Mouse (Mus musculus): ENCODE measurements at regions not wholly inside any gene's neighbourhood (a gene's known extent, or its start where the extent isn't known, plus 50 kb on each side); places are given as distances from the start of the nearest gene placed in this dataset.

DNA sequence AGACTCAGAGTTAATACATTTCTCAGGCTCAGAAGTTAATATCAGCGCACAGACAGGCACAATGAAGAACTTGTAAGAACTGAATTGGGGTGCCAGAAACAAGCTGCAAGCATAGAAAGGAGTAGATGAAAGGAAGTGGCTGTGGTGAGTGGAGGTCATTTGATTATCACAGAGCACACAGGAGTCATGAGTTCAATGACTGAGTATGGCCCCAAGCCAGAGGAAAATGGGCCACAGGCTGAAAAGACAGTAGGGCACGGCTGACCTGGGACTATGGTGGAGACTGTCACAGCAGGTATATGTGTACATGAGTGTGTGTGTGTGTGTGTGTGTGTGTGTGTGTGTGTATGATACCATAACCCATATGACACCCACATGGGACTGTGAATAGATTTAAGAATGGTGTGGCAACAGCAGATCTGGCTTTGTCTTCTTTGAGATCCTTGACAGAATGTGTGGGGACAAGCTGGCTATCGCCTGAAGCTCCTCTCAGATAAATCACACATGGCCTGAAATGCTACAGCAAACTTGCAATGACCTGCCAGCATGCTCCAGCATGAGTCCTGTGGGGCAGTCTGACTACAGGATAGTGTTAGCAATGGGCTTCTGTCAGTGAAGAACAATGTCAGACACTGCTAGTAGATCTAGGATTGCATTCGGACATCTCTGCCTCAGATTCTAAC is 101.5 kb upstream of the Atp1b1 start:
- Histone ChIP-seq H3K27me3 (ENCODE audit: insufficient read depth, poor library complexity, severe bottlenecking) (no peaks in the 10 kb centered on the region), H3K4me3 (no peak overlapping the region), H3K4me1 (replicated peaks) (no peaks in the 10 kb centered on the region; the same call in 1 of the 2 replicates), H3K9me3 (no peaks in the 10 kb centered on the region), H3K27ac (no peak overlapping the region), H3K36me3 (no peaks in the 10 kb centered on the region)
- WGBS = 95% methylated on average over 4 of the region's 4 CpGs
- DNase-seq (ENCODE audit: low spot score) = no peak

DNA sequence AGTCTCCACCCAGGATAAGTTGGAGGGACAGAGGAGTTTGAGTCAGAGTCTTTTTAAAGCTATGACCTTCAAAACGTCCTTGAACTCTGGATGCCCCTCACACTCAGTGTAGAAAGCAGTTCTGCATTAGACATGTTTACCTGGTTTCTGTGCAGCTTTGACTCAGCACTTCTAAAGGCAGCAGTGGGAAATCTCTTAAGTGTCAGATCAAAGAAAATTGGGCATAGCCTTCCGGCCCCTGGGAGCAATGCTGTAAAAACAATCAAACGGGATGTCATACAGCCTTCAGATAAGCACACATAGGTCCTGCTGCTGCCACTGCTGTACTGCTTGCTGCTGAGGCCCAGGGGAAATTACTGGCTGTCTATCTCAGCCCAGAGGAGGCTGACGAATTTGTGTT is 94.5 kb upstream of the Atp1b1 start:
- no peak for DNase-seq (ENCODE audit: low spot score)
- H3K27ac ChIP-seq = no peak overlapping the region
- no peaks in the 10 kb centered on the region for H3K27me3 ChIP-seq (ENCODE audit: insufficient read depth, poor library complexity, severe bottlenecking)
- H3K9me3 ChIP-seq = no peaks in the 10 kb centered on the region
- H3K4me3 ChIP-seq = no peak overlapping the region
- no peaks in the 10 kb centered on the region for H3K36me3 ChIP-seq
- H3K4me1 ChIP-seq (replicated peaks) = no peaks in the 10 kb centered on the region; the same call in 1 of the 2 replicates
- 65% methylated on average over 4 of the region's 4 CpGs for WGBS

DNA sequence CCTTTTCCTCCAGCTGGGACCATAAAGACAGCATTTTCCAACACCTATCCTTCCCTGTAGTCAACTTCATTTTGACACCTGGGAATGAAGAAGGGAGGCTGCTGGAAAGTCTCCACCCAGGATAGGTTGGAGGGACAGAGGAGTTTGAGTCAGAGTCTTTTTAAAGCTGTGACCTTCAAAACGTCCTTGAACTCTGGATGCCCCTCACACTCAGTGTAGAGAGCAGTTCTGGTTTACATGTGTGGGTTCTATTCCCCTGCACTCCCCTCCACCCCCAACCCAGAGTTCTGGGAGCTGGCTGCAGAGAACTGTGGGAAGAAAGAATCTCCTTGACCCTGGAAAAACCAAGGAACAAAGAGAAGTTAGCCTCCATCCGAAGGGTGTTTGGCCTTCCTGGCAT is 92.9 kb upstream of the Atp1b1 start:
- no peak for DNase-seq (ENCODE audit: low spot score)
- Histone ChIP-seq H3K4me1 (replicated peaks) (no peaks in the 10 kb centered on the region; the same call in 1 of the 2 replicates), H3K4me3 (no peak overlapping the region), H3K27ac (no peak overlapping the region), H3K27me3 (ENCODE audit: insufficient read depth, poor library complexity, severe bottlenecking) (no peaks in the 10 kb centered on the region), H3K9me3 (no peaks in the 10 kb centered on the region), H3K36me3 (no peaks in the 10 kb centered on the region)
- 73% methylated on average over 2 of the region's 2 CpGs for WGBS

DNA sequence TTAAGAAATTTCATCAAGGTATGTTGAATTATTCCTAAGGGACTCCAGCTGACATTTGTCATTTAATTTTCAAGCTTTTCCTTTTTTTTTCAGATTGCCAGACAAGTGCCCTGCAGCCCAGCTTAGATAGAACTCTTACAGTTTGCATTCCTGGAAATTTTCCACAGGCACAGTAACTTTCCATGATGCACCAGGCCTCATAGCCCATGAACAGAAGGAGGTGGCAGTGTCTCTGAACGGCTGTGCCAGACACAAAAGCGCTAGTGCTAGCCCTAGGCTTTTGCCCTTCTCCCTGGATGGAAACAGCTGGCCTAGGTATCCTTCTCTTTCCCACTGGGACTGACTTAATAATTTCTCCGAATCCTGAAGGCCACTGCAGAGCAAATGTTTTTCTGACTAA is 92.4 kb upstream of the Atp1b1 start:
- Histone ChIP-seq H3K36me3 (no peaks in the 10 kb centered on the region), H3K4me1 (replicated peaks) (no peaks in the 10 kb centered on the region; the same call in 1 of the 2 replicates), H3K27me3 (ENCODE audit: insufficient read depth, poor library complexity, severe bottlenecking) (no peaks in the 10 kb centered on the region), H3K9me3 (no peaks in the 10 kb centered on the region), H3K27ac (no peak overlapping the region), H3K4me3 (no peak overlapping the region)
- WGBS = 80% methylated on average over 3 of the region's 3 CpGs
- DNase-seq (ENCODE audit: low spot score) = no peak

DNA sequence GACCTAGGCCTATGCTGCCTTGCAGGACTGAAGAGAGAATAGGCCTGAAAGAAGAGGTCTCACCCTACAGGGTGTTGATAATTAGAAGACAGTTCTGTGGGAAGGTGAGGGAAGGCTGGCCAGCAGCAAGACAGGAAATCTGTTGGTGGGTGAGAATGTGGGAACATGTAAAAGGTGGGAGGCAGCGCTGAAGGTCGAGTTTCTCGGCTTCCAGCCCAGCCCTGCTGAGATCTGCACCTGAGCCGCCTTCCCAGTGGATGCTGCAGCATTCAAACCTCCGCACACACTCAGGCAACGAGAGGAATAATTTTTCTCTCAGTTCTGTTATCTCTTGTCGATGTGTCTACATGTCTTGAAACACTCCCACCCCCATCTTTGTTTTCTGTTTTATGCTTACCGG is 89.9 kb upstream of the Atp1b1 start:
- H3K4me1 ChIP-seq (replicated peaks) = no peaks in the 10 kb centered on the region
- 75% methylated on average over 8 of the region's 8 CpGs for WGBS
- H3K27ac ChIP-seq = no peak overlapping the region

DNA sequence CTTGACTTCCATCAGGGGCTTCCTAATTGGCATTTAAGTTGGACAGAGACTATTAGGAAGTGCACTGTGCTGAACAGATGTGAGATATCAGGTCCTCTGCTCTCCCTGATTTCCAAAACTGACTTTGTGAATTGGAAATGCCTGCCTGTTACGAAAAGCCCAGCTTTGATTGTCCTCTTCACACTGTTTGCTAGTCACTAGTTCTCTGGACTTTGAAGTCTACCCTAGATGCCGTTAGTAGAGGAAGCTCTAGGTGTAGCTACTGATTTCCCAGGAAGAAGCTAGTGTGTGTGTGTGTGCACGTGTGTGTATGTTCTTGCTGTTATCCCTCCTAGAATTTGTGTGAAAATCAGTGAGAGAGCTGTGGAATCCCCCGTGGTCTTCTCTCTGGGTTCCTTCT is 87.7 kb upstream of the Atp1b1 start:
- 85% methylated on average over 4 of the region's 4 CpGs for WGBS
- Histone ChIP-seq H3K36me3 (no peaks in the 10 kb centered on the region), H3K4me3 (no peak overlapping the region), H3K27me3 (ENCODE audit: insufficient read depth, poor library complexity, severe bottlenecking) (no peaks in the 10 kb centered on the region), H3K27ac (no peak overlapping the region), H3K4me1 (replicated peaks) (no peaks in the 10 kb centered on the region), H3K9me3 (no peaks in the 10 kb centered on the region)
- no peak for DNase-seq (ENCODE audit: low spot score)

More for the DNA sequence above, 89.9 kb upstream of the Atp1b1 start:
- DNase-seq (ENCODE audit: low spot score) = no peak
- Histone ChIP-seq H3K9me3 (no peaks in the 10 kb centered on the region), H3K4me3 (no peak overlapping the region), H3K36me3 (no peaks in the 10 kb centered on the region), H3K27me3 (ENCODE audit: insufficient read depth, poor library complexity, severe bottlenecking) (no peaks in the 10 kb centered on the region)

DNA sequence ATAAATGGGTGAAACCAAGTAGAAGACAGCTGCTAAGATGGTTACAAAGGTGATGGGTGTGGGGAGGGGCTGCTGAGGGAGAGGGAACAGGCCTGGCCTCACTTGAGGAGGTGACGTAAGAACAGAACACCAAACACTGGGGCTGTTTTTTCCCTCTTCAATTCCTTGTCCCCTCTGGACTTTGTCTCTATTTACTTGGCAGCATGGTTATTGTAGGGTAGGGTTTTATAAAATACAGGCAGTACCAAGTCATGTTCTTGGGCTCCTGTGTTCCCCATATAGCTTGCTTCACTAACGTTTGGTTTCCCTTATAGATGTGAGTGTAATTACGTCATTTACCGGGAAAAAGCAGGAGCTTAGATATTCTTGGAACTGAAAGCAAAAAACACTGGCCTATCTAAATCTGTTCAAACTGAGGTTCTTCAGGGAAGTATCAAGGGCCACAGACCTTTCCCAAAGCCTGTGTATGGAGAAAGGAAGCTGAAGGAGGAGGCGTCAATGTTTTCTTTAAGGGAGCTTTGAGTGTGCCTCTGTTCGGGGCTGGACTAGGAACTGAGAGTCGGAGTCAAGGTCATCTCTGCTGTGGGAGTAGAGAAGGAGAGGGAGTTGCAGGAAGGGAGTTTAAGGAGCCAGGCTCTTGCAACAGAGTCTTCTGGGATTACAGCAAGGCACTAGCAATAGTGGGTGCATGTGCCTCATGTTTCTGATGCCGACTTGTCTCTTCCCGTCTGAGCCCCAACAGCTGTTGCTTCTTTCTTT is 85.1 kb upstream of the Atp1b1 start:
- Histone ChIP-seq H3K4me1 (replicated peaks) (no peaks in the 10 kb centered on the region), H3K27ac (no peak overlapping the region), H3K36me3 (no peaks in the 10 kb centered on the region)

DNA sequence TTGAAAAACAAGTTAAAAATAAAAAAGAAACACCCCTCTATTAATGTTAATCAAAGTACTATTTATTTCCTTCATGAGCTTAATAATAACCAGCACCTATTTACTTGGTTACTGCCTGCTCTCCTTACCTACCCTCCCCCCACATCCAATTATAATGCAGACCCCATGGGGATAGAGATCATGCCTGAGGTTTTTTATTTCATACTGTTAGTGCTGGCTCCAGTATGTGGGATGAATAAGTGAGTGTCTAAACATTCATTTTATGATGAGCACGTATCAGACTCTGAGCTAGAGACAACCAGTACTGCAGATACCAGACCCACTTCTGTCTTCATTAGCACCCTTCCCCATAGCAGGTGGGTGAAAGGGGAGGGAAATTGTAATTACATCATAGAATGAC is 83.6 kb upstream of the Atp1b1 start:
- 79% methylated on average over 1 of the region's 1 CpGs for WGBS
- H3K4me1 ChIP-seq (replicated peaks) = no peaks in the 10 kb centered on the region

More for the DNA sequence above, 85.1 kb upstream of the Atp1b1 start:
- Histone ChIP-seq H3K4me3 (no peak overlapping the region), H3K27me3 (ENCODE audit: insufficient read depth, poor library complexity, severe bottlenecking) (no peaks in the 10 kb centered on the region), H3K9me3 (no peaks in the 10 kb centered on the region)
- DNase-seq (ENCODE audit: low spot score) = no peak
- whole genome bisulfite sequencing = 89% methylated on average over 9 of the region's 9 CpGs

DNA sequence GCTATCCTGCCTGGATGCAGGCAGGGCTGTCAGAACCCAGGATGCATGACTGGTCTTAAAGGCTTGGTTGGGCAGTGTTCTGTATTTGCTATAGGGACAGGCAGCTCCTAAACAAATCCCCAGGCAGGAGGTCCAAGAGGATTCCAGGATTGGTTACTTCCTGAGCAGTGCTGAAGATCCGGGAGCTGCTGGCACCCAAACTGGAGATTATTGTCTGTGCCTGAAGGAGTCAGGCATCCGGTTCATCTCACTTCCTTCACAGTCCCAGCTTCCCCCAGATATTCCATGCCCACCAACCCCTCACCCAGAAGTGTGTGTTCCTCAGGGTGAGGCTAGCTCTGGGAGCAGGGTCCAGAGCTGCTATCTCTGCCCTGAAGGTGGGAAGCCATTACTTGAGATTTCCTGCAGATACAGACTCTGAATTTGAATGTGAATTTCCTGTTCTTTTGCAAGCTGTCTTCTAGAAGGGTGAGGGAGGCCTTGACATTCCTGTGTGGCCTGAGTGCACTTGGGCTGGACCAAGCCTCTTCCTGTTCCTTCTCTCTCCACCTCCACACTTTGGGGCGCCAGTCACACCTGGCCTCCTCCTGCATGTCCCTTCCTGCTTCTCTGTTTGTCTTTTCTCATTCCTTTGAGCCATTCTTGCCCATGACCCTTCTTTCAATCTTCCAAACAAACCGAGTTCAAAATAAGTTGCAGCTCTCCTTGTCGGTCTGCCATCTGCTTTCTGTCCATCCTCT is 80.3 kb upstream of the Atp1b1 start:
- 84% methylated on average over 5 of the region's 5 CpGs for WGBS
- Histone ChIP-seq H3K4me3 (no peak overlapping the region), H3K27me3 (ENCODE audit: insufficient read depth, poor library complexity, severe bottlenecking) (no peaks in the 10 kb centered on the region), H3K4me1 (replicated peaks) (no peaks in the 10 kb centered on the region), H3K36me3 (no peaks in the 10 kb centered on the region), H3K27ac (no peak overlapping the region), H3K9me3 (no peaks in the 10 kb centered on the region)
- no peak for DNase-seq (ENCODE audit: low spot score)

More for the DNA sequence above, 83.6 kb upstream of the Atp1b1 start:
- Histone ChIP-seq H3K27me3 (ENCODE audit: insufficient read depth, poor library complexity, severe bottlenecking) (no peaks in the 10 kb centered on the region), H3K9me3 (no peaks in the 10 kb centered on the region), H3K4me3 (no peak overlapping the region), H3K27ac (no peak overlapping the region), H3K36me3 (no peaks in the 10 kb centered on the region)
- no peak for DNase-seq (ENCODE audit: low spot score)

DNA sequence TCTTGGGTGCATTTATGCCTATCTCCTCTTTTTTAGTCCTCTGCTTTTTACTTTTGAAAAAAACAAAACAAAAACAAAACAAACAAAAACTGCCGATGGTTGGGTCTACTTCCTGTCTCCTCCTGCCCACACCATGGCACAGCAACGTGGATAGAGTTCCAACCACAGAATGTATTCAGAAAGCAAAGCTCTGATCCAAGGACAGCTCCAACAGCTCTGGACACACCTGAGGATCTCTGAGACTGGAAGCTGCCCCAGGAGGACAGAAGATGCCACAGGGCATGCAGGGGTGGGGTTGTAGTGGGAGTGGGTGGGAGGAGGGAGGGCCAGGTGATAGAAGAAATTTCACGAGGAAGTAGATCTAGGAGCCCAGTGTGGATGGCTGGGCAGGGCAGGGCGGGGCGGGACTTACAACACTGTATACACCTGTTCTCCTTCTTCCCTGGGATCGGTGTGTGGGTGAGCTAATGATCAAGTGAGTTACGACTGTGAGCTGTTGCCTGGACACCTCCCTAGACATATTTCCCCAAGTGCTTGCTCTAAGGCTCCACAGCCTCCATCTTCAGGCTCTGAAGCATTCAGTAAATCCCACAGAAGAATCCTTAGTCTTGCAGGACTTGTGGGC is 79.3 kb upstream of the Atp1b1 start:
- no peak for DNase-seq (ENCODE audit: low spot score)
- no peaks in the 10 kb centered on the region for H3K9me3 ChIP-seq
- H3K4me1 ChIP-seq (replicated peaks) = no peaks in the 10 kb centered on the region
- no peak overlapping the region for H3K27ac ChIP-seq
- H3K27me3 ChIP-seq (ENCODE audit: insufficient read depth, poor library complexity, severe bottlenecking) = no peaks in the 10 kb centered on the region
- H3K36me3 ChIP-seq = no peaks in the 10 kb centered on the region
- WGBS = 88% methylated on average over 7 of the region's 7 CpGs
- H3K4me3 ChIP-seq = no peak overlapping the region

DNA sequence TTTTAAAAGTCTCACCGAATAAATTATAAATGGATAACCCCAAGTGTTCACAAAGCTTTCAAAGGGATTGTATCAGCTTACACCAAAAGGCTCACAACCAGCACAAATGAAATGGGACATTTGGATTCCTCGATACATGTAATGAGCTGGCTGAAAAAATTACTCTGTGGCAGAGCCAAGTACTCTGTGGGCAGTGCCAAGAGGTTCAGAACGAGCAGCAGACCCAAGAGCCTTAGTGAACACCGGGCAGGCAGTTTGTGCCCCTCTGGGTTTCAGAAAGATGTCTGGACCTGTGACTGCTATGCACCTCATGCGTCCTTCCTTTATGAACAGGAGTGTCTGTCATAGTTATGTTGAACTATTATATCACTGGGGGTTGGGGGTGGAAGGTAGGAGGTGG is 74.0 kb upstream of the Atp1b1 start:
- WGBS = 88% methylated on average over 5 of the region's 5 CpGs
- H3K27ac ChIP-seq = no peak overlapping the region

DNA sequence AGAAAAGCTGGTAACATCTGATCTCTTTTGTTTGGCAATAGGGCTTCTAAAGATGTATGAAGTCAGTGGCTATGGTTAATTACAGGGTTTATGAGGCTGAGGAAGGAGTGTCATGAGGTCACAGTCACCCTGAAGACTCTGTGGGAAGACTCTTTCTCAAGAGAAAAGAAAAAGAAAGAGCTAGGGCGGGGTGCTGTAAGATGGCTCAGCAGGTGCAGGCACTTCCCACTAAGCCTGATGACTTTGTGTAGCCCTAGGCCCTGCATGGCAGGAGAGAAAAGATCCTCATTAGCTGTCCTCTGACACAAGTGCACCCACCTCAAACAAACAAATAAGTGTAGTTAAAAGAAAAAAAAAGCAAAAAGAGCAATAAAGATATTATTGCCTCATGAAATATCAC is 73.6 kb upstream of the Atp1b1 start:
- 66% methylated on average over 1 of the region's 1 CpGs for WGBS

More for the DNA sequence above, 74.0 kb upstream of the Atp1b1 start:
- no peaks in the 10 kb centered on the region for H3K4me1 ChIP-seq (replicated peaks)
- DNase-seq (ENCODE audit: low spot score) = no peak
- H3K27me3 ChIP-seq (ENCODE audit: insufficient read depth, poor library complexity, severe bottlenecking) = no peaks in the 10 kb centered on the region
- H3K4me3 ChIP-seq = no peak overlapping the region
- H3K36me3 ChIP-seq = no peaks in the 10 kb centered on the region
- no peaks in the 10 kb centered on the region for H3K9me3 ChIP-seq

More for the DNA sequence above, 73.6 kb upstream of the Atp1b1 start:
- Histone ChIP-seq H3K27me3 (ENCODE audit: insufficient read depth, poor library complexity, severe bottlenecking) (no peaks in the 10 kb centered on the region), H3K9me3 (no peaks in the 10 kb centered on the region), H3K4me3 (no peak overlapping the region), H3K4me1 (replicated peaks) (no peaks in the 10 kb centered on the region), H3K27ac (no peak overlapping the region), H3K36me3 (no peaks in the 10 kb centered on the region)
- DNase-seq (ENCODE audit: low spot score) = no peak
